Mouse (Mus musculus): ENCODE results near the gene Gm49380.

DNA sequence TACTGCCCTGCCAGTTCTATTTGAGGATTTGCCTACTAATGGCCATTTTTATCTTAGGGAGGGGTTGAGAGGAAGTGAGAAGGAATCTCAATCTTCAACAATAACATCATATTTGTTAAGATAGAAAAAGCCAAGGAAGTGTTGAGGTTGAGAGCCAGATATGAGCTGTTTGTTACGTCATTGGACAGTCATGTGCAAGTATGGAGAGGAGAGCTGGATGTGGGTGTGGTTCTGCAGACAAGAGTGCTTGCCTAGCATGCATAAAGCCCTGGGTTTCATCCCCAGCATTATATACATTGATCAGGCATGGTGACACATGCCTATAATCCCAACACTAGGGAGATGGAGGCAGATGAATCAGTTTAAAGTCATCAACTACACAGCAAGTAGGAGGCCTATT, 59.4 kb downstream of the Gm49380 start:
- no peak for TF ChIP-seq CTCF (IDR thresholded peaks at IDR 0.05)
- no peak for TF ChIP-seq EP300 (IDR thresholded peaks at IDR 0.05)

Measured in lung, postnatal 0 days (tissue).